Mouse (Mus musculus): ENCODE results near the gene Trem1.

Trem1 gene

DNA sequence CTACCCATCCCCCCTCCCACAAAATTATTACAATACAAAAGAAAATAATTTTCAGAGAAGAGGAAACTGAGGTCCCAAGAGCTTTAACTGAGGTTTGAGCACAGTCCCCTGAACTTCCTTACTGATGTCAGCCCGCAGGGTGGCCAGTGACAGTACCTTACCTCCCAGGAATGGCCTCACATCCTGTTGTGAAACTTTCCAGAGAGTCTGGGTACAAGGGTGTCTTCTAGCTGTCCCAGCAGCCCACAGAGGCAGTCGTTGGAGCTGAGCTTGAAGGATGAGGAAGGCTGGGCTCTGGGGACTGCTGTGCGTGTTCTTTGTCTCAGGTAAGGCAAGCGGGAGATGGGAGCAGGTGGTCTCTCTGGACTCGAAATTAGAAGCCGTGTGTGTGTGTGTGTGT, at the start of gene Trem1:
TSS of gene Trem1 (plus strand) at position 251 of the 400 bp plus-strand sequence.
- DNase-seq (ENCODE audit: low spot score), result peak; percentile 28

DNA sequence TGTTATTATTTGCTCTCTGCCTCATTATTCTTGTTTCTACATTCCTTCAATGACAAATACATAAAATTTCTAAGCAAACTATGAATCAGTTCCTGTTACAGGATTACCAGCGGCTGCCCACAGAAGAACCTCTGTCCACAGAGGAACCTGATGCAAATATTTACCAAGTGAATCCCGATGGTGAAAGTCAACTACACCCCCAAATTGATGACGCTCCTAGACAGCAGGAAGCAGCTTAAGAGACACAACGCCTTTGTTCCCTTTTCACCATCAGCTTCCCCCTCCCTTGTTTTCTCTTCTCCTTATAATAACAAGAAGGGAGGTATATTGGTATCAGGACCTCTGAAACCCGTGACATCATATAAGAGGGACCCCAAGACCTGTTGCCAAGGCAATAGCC, 47.3 kb upstream of the Trem1 start:
- DNase-seq (ENCODE audit: low spot score), result no peak

DNA sequence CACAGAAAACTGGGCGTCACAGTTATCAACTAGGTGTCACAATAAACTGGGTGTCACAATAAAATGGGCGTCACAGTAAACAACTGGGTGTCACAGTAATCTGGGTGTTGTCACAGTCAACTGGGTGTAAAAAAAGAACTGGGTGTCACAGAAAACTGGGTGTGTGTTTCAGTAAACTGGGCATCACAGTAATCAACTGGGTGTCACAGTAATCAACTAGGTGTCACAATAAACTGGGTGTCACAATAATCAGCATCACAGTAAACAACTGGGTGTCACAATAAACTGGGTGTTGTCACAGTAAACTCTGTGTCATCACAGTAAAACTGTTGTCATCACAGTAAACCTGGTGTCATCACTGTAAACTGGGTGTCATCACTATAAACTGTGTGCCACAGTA, 40.2 kb upstream of the Trem1 start:
- no peak for DNase-seq (ENCODE audit: low spot score)

DNA sequence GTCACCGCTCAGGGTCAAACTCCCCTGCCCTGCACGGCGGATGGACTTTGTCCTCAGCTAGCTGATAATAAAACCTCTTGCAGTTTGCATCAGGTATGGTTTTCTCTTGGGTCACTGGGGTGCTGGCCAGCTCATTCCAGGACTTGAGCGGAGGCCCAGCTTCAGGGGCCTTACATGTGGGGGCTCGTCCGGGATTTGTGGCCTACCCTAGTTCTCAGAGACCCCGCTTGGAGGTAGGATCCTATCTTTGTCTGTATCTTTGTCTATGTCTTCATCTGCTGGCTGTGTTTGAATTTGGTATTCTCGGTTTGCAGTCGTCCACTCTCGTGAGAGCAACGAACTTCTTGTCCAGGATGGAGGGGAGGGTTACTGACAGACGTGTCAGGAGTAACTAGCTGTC, 29.5 kb upstream of the Trem1 start:
- peak; percentile 38 for DNase-seq (ENCODE audit: low spot score)

DNA sequence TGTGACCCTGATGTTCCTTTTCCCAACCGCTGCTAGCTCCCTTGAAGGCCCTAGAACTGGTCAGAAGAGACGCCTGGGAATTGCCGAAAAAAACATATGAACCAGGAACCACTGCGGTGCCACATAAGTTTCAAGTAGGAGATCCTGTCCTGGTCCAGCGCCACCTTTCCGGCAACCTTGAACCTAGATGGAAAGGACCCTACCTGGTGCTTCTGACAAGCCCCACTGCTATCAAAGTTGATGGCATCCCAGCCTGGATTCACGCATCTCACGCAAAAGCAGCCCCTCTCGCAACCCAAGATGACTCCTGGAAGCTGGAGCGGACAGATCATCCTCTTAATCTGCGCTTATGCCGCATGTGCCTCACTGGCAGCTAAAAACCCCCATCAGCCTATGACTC, 20.0 kb upstream of the Trem1 start:
- DNase-seq (ENCODE audit: low spot score), result peak; percentile 30

DNA sequence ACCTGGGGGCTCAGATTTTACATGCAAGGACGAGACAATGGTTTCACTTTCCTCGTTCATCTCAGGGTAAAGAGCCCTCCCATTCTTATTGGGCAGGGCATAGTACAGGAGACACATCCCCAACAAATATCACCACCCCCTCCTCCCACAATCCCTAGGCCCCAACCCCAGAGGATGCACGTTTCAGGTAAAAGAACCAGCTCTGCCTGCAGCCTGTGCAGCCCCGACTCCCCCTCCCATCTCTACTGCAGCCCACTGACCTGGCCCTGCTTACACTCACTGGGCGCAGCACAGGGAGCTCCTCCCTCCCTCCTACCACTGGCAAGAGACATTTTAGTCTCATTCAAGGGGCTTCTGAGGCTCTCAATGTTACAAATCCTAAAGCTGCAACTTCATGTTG, 19.1 kb upstream of the Trem1 start:
- peak; percentile 29 for DNase-seq (ENCODE audit: low spot score)

DNA sequence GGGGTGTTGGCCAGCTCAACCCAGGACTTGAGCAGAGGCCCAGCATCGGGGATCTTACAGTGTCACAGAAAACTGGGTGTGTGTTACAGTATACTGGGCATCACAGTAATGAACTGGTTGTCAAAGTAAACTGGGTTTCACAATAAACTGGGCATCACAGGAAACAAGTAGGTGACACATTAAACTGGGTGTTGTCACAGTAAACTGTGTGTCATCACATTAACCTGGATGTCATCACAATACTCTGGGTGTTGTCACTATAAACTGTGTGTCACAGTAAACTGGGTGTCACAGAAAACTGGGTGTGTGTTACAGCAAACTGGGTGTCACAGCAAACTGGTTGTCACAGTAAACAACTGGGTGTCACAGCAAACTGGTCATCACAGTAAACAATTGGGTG, 17.1 kb upstream of the Trem1 start:
- DNase-seq (ENCODE audit: low spot score), result peak; percentile 15

DNA sequence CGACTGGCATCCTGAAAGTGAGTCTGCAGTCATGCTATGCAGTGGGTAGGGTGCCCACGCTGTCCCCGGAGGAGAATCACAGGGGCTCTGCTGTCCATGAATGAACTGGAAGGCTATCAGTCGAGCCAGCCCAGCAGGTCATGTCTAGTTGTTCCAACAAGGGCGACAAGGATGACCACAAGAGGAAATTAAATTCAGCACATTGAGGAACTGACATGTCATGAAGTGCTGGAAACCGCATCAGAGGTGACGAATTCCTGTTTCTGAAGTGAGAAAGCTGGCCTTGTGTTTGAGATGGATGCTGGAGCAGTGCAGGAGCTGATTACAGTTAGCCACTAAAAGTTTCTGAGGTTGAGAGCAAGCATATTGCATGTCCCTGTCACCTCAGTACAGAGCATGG, 1.9 kb upstream of the Trem1 start:
- peak; percentile 27 for DNase-seq (ENCODE audit: low spot score)

DNA sequence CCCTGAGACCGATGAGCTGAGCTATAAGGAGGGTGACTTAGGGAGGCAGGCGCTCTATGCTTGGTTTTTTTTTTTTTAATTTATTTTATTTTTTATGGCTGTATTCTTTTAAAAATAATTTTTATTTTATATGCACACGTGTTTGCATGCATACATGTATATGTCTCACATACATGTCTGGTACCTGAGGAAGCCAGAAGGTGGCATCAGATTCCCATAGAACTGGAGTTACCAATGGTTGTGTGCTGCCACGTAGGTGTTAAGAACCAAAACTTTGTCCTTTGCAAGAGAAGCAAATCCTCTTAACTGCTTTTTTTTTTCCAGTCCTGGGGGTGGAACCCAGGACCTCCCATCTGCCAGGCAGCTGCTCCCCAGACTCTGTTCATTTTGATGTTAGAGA, 1.2 kb downstream of the Trem1 start:
- DNase-seq (ENCODE audit: low spot score), result peak; percentile 19

DNA sequence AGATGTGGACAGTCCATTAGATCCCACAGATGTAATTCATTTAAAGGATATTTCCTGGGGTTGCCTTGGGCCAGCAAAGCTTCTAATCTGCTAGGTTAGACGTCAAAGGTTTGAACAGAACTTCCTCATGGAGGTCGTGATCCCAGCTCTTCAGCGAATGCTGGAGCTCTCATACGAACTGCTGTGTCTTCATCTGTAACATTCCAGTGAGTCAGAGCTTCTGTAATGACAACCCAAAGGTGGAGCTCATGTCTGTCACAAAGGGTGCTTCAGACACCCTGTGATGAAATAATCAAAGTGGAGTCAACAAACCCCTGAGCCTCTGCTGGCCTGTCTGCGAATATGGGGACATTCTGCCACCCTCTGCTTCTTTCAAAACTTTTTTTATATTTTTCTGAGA, 2.0 kb downstream of the Trem1 start:
- peak; percentile 19 for DNase-seq (ENCODE audit: low spot score)

DNA sequence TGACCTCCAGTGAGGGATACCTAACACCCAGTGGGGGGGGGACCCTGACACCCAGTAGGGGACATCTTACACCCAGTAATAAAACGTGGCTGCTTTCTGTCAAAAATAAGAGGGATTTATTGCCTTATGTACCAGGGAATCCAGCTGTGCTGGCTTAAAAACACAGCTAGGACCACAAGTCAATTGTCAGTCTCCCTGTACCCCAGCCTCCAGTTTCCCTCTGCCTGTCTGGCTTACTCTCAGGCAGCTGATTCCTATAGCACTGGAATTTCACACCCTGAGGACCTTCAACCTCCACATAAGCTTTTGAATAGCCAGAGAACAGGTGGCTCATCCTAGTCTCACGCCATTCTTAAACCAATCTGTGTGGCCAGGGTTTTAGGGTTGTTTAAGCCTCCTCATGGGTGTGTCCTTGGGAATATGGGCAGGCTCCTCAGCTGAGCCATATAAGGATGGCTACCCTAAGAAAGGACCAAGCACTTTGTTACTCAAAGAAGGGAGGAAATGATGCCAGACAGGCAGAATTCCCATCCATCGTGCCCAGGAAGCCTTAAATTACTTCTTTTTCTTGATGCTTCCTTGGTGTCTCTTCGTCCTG, 3.3 kb downstream of the Trem1 start:
- peak; percentile 18 for DNase-seq (ENCODE audit: low spot score)

DNA sequence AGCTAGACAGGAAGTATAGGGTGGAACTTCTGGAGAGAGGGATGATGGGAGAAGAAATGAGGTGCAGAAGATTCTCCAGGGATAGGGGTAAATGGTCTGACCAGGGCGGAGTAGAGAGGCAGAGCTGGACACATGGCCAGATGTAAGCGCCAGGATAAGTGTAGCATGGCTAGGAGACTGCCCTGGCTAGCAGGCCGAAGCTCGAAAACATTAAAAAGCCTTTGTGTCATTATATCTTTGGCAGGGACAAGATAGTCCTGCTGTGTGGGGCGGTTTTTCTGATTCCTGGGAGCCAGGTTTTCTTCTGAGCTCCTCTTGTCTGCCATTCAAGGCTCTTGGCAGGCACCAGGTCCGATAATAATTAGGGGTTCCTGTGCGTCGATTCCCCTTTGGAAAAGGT, 5.1 kb downstream of the Trem1 start:
- peak; percentile 22 for DNase-seq (ENCODE audit: low spot score)

DNA sequence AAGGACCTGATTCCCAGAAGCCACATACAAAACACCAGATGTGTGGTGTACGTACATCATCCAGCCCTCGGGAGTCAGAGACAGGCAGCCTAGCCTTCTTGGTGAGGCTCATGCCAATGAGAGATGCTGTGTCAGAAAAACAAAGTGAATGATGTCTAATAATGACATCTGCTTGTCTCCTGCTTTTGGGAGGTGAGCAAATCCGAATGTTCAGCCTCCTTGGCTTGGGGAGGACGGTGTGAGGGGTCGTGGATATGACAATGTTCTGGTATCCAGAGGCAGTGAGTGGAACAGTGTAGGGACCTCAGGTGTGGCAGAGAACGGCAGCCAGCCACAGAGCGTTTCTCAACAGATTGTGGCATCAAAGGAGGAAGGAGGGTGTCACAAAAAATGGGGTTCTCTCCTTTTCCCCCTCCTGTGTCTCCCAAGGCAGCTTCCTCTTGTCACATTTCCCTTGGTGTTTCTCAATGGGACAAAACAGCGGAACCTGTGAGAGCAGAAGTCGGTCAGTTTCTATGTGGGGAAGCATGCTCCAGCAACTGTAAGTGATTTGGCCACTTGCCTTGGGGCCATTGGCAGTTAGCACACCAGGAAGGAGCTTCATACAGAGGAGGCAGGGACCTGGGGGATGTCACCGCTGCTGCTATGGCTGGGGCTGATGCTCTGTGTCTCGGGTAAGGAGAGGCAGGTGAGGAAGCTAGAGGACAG, 14.8 kb downstream of the Trem1 start, which contains the start of gene Trem3:
TSS of gene Trem3 (plus strand) at position 557 of the 708 bp plus-strand sequence.
- peak; percentile 38 for DNase-seq (ENCODE audit: low spot score)

DNA sequence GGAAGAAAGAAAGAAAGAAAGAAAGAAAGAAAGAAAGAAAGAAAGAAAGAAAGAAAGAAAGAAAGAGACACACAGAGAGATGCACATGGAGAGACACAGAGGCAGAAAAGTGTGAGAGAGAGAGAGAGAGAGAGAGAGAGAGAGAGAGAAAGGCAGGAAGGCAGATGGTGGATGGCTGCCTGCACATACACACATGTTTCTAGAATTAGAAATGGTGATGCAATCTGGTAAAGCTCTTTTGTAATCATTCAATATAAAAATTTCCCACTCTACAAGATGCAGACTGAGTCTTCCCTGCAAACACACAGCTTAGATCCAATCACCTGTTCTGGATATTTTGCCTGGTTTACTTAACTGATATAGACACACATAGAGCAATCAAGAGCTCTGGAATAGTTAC, 16.5 kb downstream of the Trem1 start:
- DNase-seq (ENCODE audit: low spot score), result no peak

DNA sequence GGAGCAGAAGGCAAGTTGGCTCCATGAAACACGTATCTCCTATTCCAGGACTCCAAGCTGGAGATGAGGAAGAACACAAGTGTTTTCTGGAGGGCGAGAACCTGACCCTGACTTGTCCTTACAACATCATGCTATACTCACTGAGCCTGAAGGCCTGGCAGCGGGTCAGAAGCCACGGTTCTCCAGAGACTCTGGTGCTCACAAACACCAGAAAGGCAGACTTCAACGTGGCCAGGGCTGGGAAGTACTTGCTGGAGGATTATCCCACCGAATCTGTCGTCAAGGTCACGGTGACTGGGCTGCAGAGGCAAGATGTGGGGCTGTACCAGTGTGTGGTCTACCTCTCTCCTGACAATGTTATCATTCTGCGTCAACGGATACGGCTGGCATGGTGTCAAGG, 16.9 kb downstream of the Trem1 start:
- peak; percentile 30 for DNase-seq (ENCODE audit: low spot score)

DNA sequence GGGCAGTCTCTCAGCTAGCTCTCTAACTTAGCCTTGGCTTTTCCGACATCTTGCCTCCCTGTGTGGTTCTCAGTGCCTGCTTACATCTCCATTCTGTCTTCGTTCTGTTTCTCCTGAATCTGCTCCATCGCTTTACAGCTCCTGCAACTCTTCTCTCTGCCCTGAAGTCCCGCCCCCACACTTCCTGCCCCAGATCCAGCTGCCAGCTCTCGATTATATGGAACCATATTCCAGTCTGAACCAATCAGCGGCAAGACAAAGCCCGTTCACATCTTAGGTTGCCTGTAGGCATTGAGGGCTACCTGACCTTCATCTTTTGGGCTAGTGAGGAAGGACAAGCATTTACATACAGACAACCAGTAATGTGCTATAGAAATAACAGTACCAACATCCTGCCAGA, 18.1 kb downstream of the Trem1 start:
- DNase-seq (ENCODE audit: low spot score), result no peak

DNA sequence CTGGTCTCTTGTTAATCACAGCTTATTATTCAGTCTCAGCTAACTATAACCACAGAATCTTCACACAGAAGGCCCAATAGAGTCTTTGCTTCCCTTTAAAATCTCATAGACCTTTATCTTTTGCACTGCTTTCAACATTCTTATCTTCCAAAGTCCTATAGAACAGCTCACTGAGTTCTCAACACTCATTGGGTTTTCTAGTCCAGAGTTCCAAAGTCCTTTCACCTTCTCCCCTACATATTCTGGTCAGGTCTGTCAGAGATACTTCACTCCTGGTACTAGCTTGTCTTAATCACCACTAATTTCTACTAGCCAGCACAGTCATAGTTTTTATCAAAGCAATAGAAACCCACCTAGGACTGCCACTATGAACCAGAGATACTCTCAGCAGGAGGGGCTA, 24.0 kb downstream of the Trem1 start:
- no peak for DNase-seq (ENCODE audit: low spot score)

DNA sequence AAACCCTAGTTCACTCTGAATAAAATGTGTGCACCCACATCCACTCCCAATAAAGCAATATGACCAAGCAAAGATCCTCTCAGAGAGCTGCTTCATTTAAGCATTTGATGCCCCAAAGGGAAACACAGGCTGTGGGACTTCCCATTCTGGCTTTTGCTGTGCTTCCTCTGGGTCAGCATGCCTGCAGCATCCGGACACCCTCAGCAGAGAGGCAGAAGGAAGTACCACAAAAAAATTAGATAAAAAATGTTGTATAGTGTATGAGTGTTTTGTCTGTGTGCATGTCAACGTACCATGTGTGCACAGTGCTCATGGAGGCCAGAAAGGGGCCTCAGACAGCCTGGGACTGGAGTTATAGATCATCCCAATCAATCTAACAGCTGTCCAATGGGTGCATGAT, 29.3 kb downstream of the Trem1 start:
- no peak for DNase-seq (ENCODE audit: low spot score)

DNA sequence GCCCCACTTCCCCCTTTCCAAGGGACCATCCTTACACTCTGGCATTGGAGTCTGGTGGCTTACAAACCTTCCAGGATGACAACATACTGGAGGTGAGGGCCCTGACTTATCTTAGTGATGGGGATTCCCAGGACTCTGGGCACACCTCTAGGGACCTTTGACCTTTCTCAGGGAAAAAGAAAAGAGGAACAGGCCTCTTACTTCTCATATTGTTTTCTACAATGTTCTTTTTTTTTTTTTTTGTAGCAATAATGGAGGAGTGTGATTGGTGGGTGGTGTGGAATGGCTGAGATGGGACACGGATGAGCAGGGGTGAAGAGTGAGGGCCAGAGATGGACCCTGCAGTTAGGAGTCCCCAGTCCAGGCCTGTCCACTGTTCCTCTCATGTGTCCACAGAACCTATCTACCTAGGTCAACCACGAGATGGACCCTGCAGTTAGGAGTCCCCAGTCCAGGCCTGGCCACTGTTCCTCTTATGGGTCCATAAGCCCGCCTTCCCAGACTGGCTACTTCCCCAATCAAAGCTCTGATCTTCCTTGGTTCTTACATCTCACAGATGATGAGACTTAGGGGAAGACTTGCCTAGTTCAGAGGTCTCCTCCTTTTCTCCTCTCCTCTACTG, 31.3 kb downstream of the Trem1 start, which contains the start of gene Treml4:
TSS of gene Treml4 (plus strand) at position 555 of the 622 bp plus-strand sequence.
- DNase-seq (ENCODE audit: low spot score), result no peak

DNA sequence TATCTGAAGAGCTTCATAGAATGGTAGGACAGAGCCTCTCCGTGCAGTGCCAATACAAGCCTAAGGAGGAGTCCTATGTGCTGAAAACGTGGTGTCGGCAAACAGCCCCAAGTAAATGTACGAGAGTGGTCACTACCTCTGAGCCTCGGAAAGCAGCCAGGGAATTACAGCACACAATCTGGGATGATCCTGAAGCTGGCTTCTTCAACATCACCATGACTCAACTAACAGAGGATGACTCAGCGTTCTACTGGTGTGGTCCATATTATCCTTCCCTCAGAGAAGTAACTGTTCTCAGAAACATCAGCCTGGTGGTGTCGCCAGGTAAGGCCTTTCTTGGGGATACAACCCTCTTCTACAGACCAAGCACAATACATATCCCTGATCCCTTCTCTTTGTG, 32.1 kb downstream of the Trem1 start:
- no peak for DNase-seq (ENCODE audit: low spot score)

DNA sequence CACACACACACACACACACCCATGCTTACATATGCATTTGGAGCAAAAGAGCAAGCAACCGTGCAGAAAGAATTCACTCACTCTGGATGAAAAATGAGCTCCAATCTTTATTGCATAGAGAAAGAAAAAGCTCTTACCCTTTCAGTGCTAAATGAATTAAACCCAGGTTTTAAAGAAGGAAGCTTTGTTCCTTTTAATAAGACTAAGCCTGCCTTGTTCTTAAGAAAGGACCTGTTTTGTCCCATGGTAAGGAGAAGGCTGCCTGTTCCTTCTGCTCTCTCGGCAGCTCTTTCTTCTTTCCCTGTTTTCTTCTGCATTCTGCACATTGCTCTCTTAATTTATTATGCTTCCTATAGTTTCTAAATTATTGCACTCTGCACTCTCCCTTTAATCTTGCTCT, 33.6 kb downstream of the Trem1 start:
- no peak for DNase-seq (ENCODE audit: low spot score)

DNA sequence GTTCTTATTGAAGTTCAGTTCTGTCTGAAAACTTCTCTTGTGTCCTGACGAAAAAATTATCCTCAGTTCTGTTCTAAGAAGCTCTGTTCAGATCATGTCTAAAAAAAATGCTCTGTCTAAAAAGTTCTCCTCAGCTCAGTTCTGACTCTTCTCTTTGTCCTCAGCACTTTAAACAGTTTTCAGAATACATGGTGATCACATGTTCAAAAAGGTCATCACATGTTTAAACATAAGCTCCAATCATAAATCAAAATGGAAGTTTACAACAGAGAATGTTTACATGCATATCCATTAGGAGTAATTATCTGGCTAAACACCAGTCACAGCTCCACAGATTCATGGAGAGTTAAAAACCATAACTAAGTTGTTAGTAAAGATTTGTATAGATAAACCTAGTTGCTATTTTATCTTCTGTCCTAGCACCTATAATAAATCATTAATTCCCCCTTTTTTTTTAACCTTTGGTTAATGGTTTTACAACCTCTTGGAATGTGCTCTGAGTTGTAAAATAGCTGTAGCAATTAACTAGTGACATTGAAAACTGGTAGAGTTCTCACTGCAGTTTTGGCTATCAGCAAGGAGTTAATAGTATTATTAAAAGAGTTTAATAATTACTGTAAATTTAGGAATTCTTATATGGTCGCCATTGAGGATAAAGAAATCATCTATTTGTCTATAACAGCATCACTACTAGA, 34.2 kb downstream of the Trem1 start:
- DNase-seq (ENCODE audit: low spot score), result no peak

DNA sequence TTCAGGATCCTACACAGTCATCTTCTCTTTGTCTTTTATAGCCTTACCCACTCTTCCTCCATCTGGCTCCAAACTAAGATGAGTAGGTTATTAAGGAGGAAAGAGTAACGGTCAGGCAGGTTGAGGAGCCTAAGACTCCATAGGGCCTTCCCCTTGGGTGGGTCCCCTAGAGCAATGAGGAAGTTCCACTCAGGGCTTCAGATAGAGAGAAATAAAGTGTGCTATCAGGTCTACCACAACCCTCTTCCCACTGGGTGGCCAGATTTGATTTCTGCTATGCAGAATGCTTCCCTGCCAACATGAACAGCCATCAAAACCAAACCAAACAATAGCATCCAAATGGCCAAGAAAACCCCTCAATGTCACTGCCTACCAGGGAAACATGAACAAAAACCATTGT, 35.0 kb downstream of the Trem1 start:
- DNase-seq (ENCODE audit: low spot score), result no peak

Measured in testis, postnatal 10 days (tissue).